ENCODE assay signal across 16 mouse cellular contexts in genomic region chr2:33368486-33368885, GRCm38 (mm10).
"Had no signal": no experiment of that assay in that cellular context is flagged by ENCODE, and none has a peak within 500 bp of the region (broad histone marks: within the 10 kb centered on the region; RNA-seq: fewer than 3 reads in every experiment).

No protein-coding gene starts in this region.

- H3K4me2 ChIP-seq: lung, embryonic 15.5 days; midbrain, embryonic 11.5 days; midbrain, embryonic 13.5 days; midbrain, embryonic 15.5 days; neural tube, embryonic 12.5 days; stomach, embryonic 15.5 days had no signal

- H3K36me3 ChIP-seq: lung, embryonic 15.5 days; neural tube, embryonic 12.5 days; stomach, embryonic 15.5 days had no signal

- H3K4me3 ChIP-seq: lung, embryonic 15.5 days; megakaryocyte, embryonic 14.5 days; midbrain, embryonic 13.5 days; midbrain, embryonic 15.5 days; neural tube, embryonic 12.5 days; stomach, embryonic 15.5 days had no signal

- H3K27ac ChIP-seq: lung, embryonic 15.5 days; macrophage; midbrain, embryonic 13.5 days; midbrain, embryonic 15.5 days; neural tube, embryonic 12.5 days; stomach, embryonic 15.5 days; stomach, postnatal 0 days had no signal

- H3K9ac ChIP-seq: lung, embryonic 15.5 days; midbrain, embryonic 15.5 days; neural tube, embryonic 12.5 days; stomach, embryonic 15.5 days had no signal

- ATAC-seq: lung, postnatal 0 days; midbrain, embryonic 13.5 days; midbrain, embryonic 15.5 days had no signal

- DNase-seq: lung, postnatal 14 days; lung, postnatal 36 days; right cerebral cortex, postnatal 14 days; thymus, adult 2 months; thymus, postnatal 25 days; thymus, postnatal 4 days had no signal

- H3K27me3 ChIP-seq: lung, embryonic 15.5 days; midbrain, embryonic 15.5 days; neural tube, embryonic 12.5 days; stomach, embryonic 15.5 days had no signal

- H3K9me3 ChIP-seq: lung, embryonic 15.5 days; megakaryocyte, embryonic 14.5 days; midbrain, embryonic 13.5 days; midbrain, embryonic 15.5 days; neural tube, embryonic 12.5 days; stomach, embryonic 15.5 days had no signal
